Mouse (Mus musculus) midbrain, embryonic 16.5 days (tissue): ENCODE results near the gene Fibcd1. TPM values are rescaled to one million over a fixed set of nuclear protein-coding genes. Genes with fewer than 3 reads are reported as not detected.

Experiments
- ATAC-seq: fragments of 200-750 bp; cut with Nextera tagmentation; 2 replicates; pipeline ENCODE4 v1.8.0; 2017; ENCODE audit warnings: moderate TSS enrichment
- H3K27ac ChIP-seq: fragments of 300-500 bp; sonication (generic); 2 replicates; pipeline ENCODE4 v1.5.1; 2014; ENCODE audit warnings: mild to moderate bottlenecking, low read length, mixed read lengths
- H3K27me3 ChIP-seq: fragments of 300-500 bp; sonication (generic); 2 replicates; pipeline ENCODE4 v1.6.1; 2014; ENCODE audit warnings: low read depth, low read length, mixed read lengths; ENCODE audit not compliant: control insufficient read depth, insufficient read depth
- H3K36me3 ChIP-seq: fragments of 300-500 bp; sonication (generic); 2 replicates; pipeline ENCODE4 v1.6.1; 2014; ENCODE audit warnings: mild to moderate bottlenecking, low read length, moderate library complexity, mixed read lengths; ENCODE audit not compliant: control insufficient read depth, insufficient read depth
- H3K4me1 ChIP-seq: fragments of 300-500 bp; sonication (generic); 2 replicates; pipeline ENCODE4 v1.6.1; 2014; ENCODE audit warnings: mild to moderate bottlenecking, low read length, mixed read lengths; ENCODE audit not compliant: control insufficient read depth, insufficient read depth
- H3K4me2 ChIP-seq: fragments of 300-500 bp; sonication (generic); 2 replicates; pipeline ENCODE4 v1.6.1; 2014; ENCODE audit warnings: mild to moderate bottlenecking, low read length, mixed read lengths
- H3K4me3 ChIP-seq: fragments of 300-500 bp; sonication (generic); 2 replicates; pipeline ENCODE4 v1.5.1; 2014; ENCODE audit warnings: low read depth, mild to moderate bottlenecking, low read length, moderate library complexity, mixed read lengths
- H3K9ac ChIP-seq: fragments of 300-500 bp; sonication (generic); 2 replicates; pipeline ENCODE4 v1.6.1; 2014; ENCODE audit warnings: low read depth, low read length, mixed read lengths
- H3K9me3 ChIP-seq: fragments of 300-500 bp; sonication (generic); replicated peaks from 2 replicates; pipeline ENCODE4 v1.6.1; 2014; ENCODE audit warnings: mild to moderate bottlenecking, low read length, mixed read lengths; ENCODE audit not compliant: control insufficient read depth, poor library complexity, severe bottlenecking
- WGBS: fragments of 180-500 bp; shearing (Covaris S2); extraction: QIAGEN DNeasy Blood & Tissue Kit; methylation state at CpG from one replicate; pipeline ENCODE4 v1.1.7; 2014; 5-methylcytosine and 5-hydroxymethylcytosine counted together
- polyA plus RNA-seq: library from polyadenylated mRNA; unstranded; fragments of >200 nt; fragmentation: Nextera tagmentation; extraction: Ambion mirVana; gene quantifications from 2 replicates; pipeline ENCODE4 v1.2.1, GENCODE M21; 2015

Gene Fibcd1
- polyA plus RNA-seq, 1 experiment from 2014 or later = 20.9 TPM

DNA sequence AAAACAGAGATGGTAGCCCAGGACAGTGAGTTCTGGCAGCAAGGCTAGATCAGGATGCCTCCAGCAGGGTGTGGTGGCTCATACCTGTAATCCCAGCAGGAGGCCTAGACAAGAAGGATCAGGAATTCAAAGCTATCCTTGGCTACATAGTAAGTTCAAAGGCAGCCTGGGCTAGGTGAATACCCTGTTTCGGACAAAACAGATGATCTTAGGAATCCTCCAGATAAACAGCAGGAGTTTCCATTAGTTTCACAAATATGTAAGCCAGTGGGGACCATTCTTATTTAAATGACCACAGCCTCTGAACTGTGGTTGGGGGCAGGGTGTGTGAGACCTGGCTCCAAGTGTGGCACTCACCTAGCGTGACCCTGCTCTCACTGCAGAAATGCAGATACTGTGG, 66.5 kb downstream of the Fibcd1 start:
- no peak overlapping the region for H3K27ac ChIP-seq
- no peak overlapping the region for H3K9ac ChIP-seq
- WGBS = 75% methylated on average over 2 of the region's 2 CpGs
- H3K36me3 ChIP-seq = peaks cover 10% of the 10 kb centered on the region
- no peak overlapping the region for H3K4me2 ChIP-seq
- ATAC-seq = no peak
- no peaks in the 10 kb centered on the region for H3K27me3 ChIP-seq
- H3K9me3 ChIP-seq = no peaks in the 10 kb centered on the region
- H3K4me1 ChIP-seq = no peaks in the 10 kb centered on the region
- no peak overlapping the region for H3K4me3 ChIP-seq

DNA sequence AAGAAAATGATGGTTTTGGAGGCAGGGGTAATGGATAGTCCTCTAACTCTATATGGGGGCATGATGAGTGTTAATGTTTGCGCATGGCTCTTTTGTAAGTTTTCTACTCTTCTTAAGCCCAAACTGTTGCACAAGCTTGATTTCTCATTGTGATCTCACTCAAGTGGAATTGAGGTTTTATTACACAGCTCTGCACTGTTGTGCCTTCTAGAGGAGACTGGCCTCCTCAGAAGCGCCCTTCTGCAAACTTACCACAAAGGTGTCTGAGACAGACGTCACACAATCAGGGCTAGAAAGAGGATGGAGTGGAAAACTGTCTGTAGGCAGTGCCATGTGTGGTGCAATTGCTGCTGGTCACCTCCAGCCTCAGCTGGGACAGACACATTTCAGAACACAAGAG, 69.3 kb downstream of the Fibcd1 start:
- H3K9me3 ChIP-seq = no peaks in the 10 kb centered on the region
- ATAC-seq = no peak
- H3K4me1 ChIP-seq = 0 out of 2 replicates have a peak, but pooled peaks cover 2% of the 10 kb centered on the region

GRCm38 (mm10) chr2:31770781-31771441, 74.9 kb downstream of the Fibcd1 start:
- Histone ChIP-seq H3K9ac (no peak overlapping the region), H3K36me3 (no peaks in the 10 kb centered on the region), H3K9me3 (no peaks in the 10 kb centered on the region), H3K4me3 (no peak overlapping the region), H3K4me1 (peaks cover 17% of the 10 kb centered on the region; the same call in 1 of the 2 replicates), H3K4me2 (no peak overlapping the region), H3K27me3 (no peaks in the 10 kb centered on the region), H3K27ac (0 out of 2 replicates have a peak overlapping the region, but pooled peaks have one; percentile 9)
- no peak for ATAC-seq
- 59% methylated on average over 7 of the region's 7 CpGs for WGBS

More for the DNA sequence above, 69.3 kb downstream of the Fibcd1 start:
- WGBS = 95% methylated on average over 3 of the region's 3 CpGs
- H3K4me2 ChIP-seq = no peak overlapping the region
- H3K9ac ChIP-seq = no peak overlapping the region
- H3K36me3 ChIP-seq = peaks cover 10% of the 10 kb centered on the region
- no peak overlapping the region for H3K4me3 ChIP-seq
- H3K27me3 ChIP-seq = no peaks in the 10 kb centered on the region
- no peak overlapping the region for H3K27ac ChIP-seq

- peak overlapping the region; percentile 39 for H3K27ac ChIP-seq
- peaks cover 20% of the 10 kb centered on the region; the same call in 1 of the 2 replicates for H3K4me1 ChIP-seq
- H3K36me3 ChIP-seq = no peaks in the 10 kb centered on the region
- no peak overlapping the region for H3K4me3 ChIP-seq
- no peak for ATAC-seq
- no peak overlapping the region for H3K4me2 ChIP-seq
- H3K27me3 ChIP-seq = no peaks in the 10 kb centered on the region
- no peaks in the 10 kb centered on the region for H3K9me3 ChIP-seq
- WGBS = 51% methylated on average over 6 of the region's 6 CpGs
- no peak overlapping the region for H3K9ac ChIP-seq
Measured at GRCm38 (mm10) chr2:31769631-31770111, 76.1 kb downstream of the Fibcd1 start.

DNA sequence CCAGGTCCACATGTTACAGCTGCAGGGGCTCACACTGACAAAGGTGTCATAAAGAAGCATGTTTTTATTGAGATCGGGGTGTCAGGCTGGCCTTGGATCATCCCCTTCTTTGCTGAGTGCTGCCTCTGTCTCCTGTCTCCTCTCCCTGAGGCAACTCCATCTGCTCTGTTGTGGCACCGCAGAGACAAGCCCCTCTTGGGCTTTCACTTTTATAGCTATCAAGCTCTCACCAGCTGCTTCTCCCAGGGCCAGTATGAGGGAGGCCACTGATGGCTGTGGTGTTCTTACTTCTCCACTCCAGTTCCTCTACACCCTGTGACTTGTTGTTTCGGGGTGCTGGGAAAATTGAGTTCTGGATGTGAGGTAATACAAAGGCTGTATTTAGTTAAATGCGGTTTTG, 76.7 kb downstream of the Fibcd1 start:
- H3K4me1 ChIP-seq = peaks cover 20% of the 10 kb centered on the region; the same call in 1 of the 2 replicates

GRCm38 (mm10) chr2:31767815-31768214, 78.0 kb downstream of the Fibcd1 start:
- Histone ChIP-seq H3K9ac (no peak overlapping the region), H3K27ac (no peak overlapping the region), H3K4me1 (peaks cover 23% of the 10 kb centered on the region; the same call in 1 of the 2 replicates), H3K4me3 (no peak overlapping the region), H3K4me2 (no peak overlapping the region), H3K9me3 (no peaks in the 10 kb centered on the region), H3K27me3 (no peaks in the 10 kb centered on the region), H3K36me3 (no peaks in the 10 kb centered on the region)
- no peak for ATAC-seq
- 84% methylated on average over 4 of the region's 4 CpGs for WGBS

More for the DNA sequence above, 76.7 kb downstream of the Fibcd1 start:
- Histone ChIP-seq H3K36me3 (no peaks in the 10 kb centered on the region), H3K9ac (0 out of 2 replicates have a peak overlapping the region, but pooled peaks have one; percentile 24), H3K4me2 (no peak overlapping the region), H3K4me3 (no peak overlapping the region), H3K9me3 (no peaks in the 10 kb centered on the region), H3K27me3 (no peaks in the 10 kb centered on the region), H3K27ac (peak overlapping the region; percentile 39; the same call in 1 of the 2 replicates)
- ATAC-seq = no peak
- 58% methylated on average over 4 of the region's 4 CpGs for WGBS

- no peak overlapping the region for H3K4me3 ChIP-seq
- H3K36me3 ChIP-seq = no peaks in the 10 kb centered on the region
- WGBS = 98% methylated on average over 6 of the region's 6 CpGs
- H3K4me2 ChIP-seq = no peak overlapping the region
- no peaks in the 10 kb centered on the region for H3K27me3 ChIP-seq
- peaks cover 29% of the 10 kb centered on the region for H3K4me1 ChIP-seq
- peak; percentile 64 for ATAC-seq
- H3K27ac ChIP-seq = no peak overlapping the region
- H3K9me3 ChIP-seq = no peaks in the 10 kb centered on the region
- no peak overlapping the region for H3K9ac ChIP-seq
Measured at GRCm38 (mm10) chr2:31767104-31767503, 78.7 kb downstream of the Fibcd1 start.

Other genes starting within 250 kb of the Fibcd1 start
- 1.4 and 2.3 TPM in 2 replicates for gene Prdm12, start 206.0 kb downstream of the Fibcd1 start, polyA plus RNA-seq
- gene Exosc2, start 175.3 kb downstream of the Fibcd1 start, polyA plus RNA-seq = 40.0 and 42.2 TPM in 2 replicates
- 16.7 and 17.5 TPM in 2 replicates for gene Abl1, start 157.6 kb downstream of the Fibcd1 start, polyA plus RNA-seq
- gene Qrfp, start 35.4 kb downstream of the Fibcd1 start, polyA plus RNA-seq = 0.14 and 0.18 TPM in 2 replicates
- 3.9 and 4.0 TPM in 2 replicates for gene Lamc3, start 41.3 kb upstream of the Fibcd1 start, polyA plus RNA-seq
- 27.0 and 28.3 TPM in 2 replicates for gene Aif1l, start 104.1 kb upstream of the Fibcd1 start, polyA plus RNA-seq
- gene Nup214, start 128.4 kb upstream of the Fibcd1 start, polyA plus RNA-seq = 63.9 and 68.0 TPM in 2 replicates
- gene Fam78a, start 238.9 kb upstream of the Fibcd1 start, polyA plus RNA-seq = 0.41 and 0.45 TPM in 2 replicates
- 25.0 and 28.4 TPM in 2 replicates for gene Plpp7, start 249.5 kb upstream of the Fibcd1 start, polyA plus RNA-seq